Mouse (Mus musculus) heart, embryonic 12.5 days (tissue): Measurements from ENCODE around the gene Ppp2r5b. TPM values are rescaled to one million over a fixed set of nuclear protein-coding genes. Genes with fewer than 3 reads are reported as not detected.

Experiments
- ATAC-seq: fragments of 200-750 bp; cut with Nextera tagmentation; 2 replicates; pipeline ENCODE4 v1.8.0; 2017; ENCODE audit warnings: moderate TSS enrichment, moderate library complexity; ENCODE audit not compliant: insufficient number of reproducible peaks, low FRiP score
- H3K27ac ChIP-seq: fragments of 300-500 bp; sonication (generic); 2 replicates; pipeline ENCODE4 v1.5.1; 2016; ENCODE audit warnings: mild to moderate bottlenecking, moderate library complexity; ENCODE audit not compliant: poor library complexity, severe bottlenecking
- H3K27me3 ChIP-seq: fragments of 300-500 bp; sonication (generic); replicated peaks from 2 replicates; pipeline ENCODE4 v1.6.1; 2016; ENCODE audit warnings: mild to moderate bottlenecking, moderate library complexity
- H3K36me3 ChIP-seq: fragments of 300-500 bp; sonication (generic); 2 replicates; pipeline ENCODE4 v1.6.1; 2016; ENCODE audit warnings: mild to moderate bottlenecking, moderate library complexity
- H3K4me1 ChIP-seq: fragments of 300-500 bp; sonication (generic); replicated peaks from 2 replicates; pipeline ENCODE4 v1.6.1; 2016; ENCODE audit warnings: mild to moderate bottlenecking
- H3K4me2 ChIP-seq: fragments of 300-500 bp; sonication (generic); 2 replicates; pipeline ENCODE4 v1.6.1; 2016; ENCODE audit warnings: mild to moderate bottlenecking, moderate library complexity
- H3K4me3 ChIP-seq: fragments of 300-500 bp; sonication (generic); 2 replicates; pipeline ENCODE4 v1.5.1; 2016; ENCODE audit warnings: mild to moderate bottlenecking
- H3K9ac ChIP-seq: fragments of 300-500 bp; sonication (generic); 2 replicates; pipeline ENCODE4 v1.6.1; 2016; ENCODE audit warnings: mild to moderate bottlenecking, moderate library complexity
- H3K9me3 ChIP-seq: fragments of 300-500 bp; sonication (generic); replicated peaks from 2 replicates; pipeline ENCODE4 v1.6.1; 2016; ENCODE audit warnings: mild to moderate bottlenecking, moderate library complexity
- WGBS: fragments of 180-500 bp; shearing (Covaris S2); methylation state at CpG from one replicate; pipeline ENCODE4 v1.1.7; 2016; 5-methylcytosine and 5-hydroxymethylcytosine counted together
- polyA plus RNA-seq: library from polyadenylated mRNA; unstranded; fragments of >200 nt; fragmentation: Nextera tagmentation; extraction: Ambion mirVana; gene quantifications from 2 replicates; pipeline ENCODE4 v1.2.1, GENCODE M21; 2016

Gene Ppp2r5b
- polyA plus RNA-seq, 1 experiment from 2014 or later, result 31.0 TPM

DNA sequence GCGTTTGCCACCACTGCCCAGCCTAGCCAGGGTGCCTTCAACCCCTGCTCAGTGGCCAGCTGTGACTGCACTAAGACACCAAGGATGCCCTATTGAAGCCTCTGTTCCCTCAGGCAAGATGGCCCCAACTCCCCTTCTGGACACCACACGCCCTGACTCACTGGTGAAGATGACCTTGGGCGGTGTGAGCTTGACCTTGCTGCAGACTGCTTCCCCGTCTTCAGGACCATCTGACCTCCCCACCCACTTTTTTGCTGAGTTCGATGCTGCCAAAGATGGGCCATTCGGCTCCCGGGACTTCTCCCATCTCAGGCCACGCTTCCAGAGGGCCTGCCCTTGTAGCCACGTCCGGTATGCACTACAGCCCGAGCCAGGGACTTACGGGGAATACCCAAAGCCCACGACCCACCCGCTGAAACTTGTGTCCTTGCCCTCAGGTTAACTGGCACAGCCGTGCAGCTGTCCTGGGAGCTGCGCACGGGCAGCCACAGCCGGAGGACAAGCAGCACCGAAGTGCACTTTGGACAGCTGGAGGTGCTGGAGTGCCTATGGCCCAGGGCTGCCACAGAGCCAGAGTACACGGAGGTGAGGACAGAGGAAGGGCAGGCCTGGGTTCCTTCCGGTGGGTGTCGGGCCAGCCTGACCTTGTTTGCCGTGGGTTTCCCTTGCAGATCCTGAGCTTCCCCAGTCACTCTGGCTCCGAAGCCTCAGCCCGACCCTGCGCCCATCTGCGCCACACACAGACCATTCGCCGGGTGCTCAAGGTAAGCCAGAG, 12.0 kb upstream of the Ppp2r5b start:
- H3K9ac ChIP-seq, result no peak overlapping the region
- H3K4me1 ChIP-seq, result peaks cover 1% of the 10 kb centered on the region
- H3K4me3 ChIP-seq, result no peak overlapping the region
- H3K4me2 ChIP-seq, result no peak overlapping the region
- H3K27ac ChIP-seq, result no peak overlapping the region
- H3K9me3 ChIP-seq, result no peaks in the 10 kb centered on the region
- no peak for ATAC-seq
- 87% methylated on average over 29 of the region's 29 CpGs for WGBS
- H3K27me3 ChIP-seq, result no peaks in the 10 kb centered on the region
- H3K36me3 ChIP-seq, result peaks cover 82% of the 10 kb centered on the region

DNA sequence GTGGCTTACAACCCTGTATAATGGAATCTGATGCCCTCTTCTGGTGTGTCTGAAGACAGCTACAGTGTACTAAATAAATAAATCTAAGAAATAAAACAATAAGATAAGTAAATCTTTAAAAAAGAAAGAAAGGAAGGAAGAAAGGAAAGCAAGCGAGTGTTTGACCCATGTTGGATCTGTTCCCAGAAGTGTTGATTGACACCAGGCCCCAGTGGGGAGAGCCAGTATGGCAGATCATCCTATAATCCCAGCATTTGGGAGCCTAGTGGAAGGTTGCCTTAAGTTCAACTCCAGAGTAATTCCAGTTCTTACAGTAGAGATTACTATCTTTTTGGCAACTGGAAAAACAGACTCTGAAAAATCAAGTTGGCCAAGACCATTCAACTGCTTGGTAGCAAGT, 10.1 kb upstream of the Ppp2r5b start:
- Histone ChIP-seq H3K9ac (no peak overlapping the region), H3K9me3 (no peaks in the 10 kb centered on the region), H3K4me1 (peaks cover 9% of the 10 kb centered on the region), H3K4me3 (no peak overlapping the region), H3K27ac (no peak overlapping the region), H3K27me3 (no peaks in the 10 kb centered on the region), H3K36me3 (peaks cover 63% of the 10 kb centered on the region), H3K4me2 (no peak overlapping the region)
- WGBS, result 55% methylated on average over 1 of the region's 1 CpGs
- ATAC-seq, result no peak

DNA sequence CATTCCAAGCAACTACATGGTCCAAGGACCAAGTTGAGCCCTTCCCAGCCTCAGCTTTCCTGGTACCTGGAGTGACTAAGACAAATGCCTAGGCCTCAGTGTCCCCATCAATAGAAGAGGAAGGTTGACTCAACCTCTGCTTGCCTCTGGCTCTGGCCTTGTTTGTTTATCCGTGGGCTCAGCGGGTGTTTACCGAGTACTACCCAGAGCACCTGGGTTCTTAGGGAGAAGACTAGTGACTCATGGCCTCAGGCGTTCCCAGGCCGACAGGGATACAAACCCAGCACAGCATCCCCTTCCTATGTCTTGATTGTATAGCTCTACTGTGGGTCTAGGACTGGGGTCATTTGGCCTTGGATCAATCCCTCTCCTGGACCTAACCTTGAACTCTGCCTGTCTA, 7.6 kb upstream of the Ppp2r5b start:
- Histone ChIP-seq H3K4me2 (no peak overlapping the region), H3K9me3 (no peaks in the 10 kb centered on the region), H3K27ac (no peak overlapping the region), H3K36me3 (peaks cover 44% of the 10 kb centered on the region), H3K9ac (no peak overlapping the region), H3K27me3 (no peaks in the 10 kb centered on the region), H3K4me3 (no peak overlapping the region), H3K4me1 (peaks cover 11% of the 10 kb centered on the region)
- WGBS, result 79% methylated on average over 5 of the region's 5 CpGs
- no peak for ATAC-seq

DNA sequence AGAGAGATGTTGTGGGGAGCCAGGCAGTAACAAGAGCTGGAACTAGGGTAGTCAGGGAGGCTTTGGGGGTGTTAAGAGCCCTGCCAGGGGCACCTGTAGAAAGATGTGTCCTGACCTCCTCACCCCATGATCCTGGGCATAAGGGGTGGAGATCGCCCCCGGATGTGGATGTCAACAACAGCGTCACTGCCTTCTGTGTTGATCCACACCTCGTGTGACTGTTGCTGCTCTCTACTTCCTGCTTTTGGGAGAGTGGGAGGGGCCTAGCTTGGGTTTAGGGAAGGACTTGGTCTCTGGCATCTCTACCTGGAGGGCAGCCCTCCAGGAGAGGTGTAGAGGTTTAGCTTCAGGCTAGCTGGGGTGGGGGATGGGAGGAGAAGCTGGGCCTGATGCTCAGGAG, 6.6 kb upstream of the Ppp2r5b start:
- H3K9ac ChIP-seq, result peak overlapping the region; percentile 95
- peaks cover 11% of the 10 kb centered on the region for H3K4me1 ChIP-seq
- WGBS, result 0% methylated on average over 4 of the region's 4 CpGs
- ATAC-seq, result peak; percentile 5; the same call in 1 of the 2 replicates
- peak overlapping the region; percentile 95 for H3K4me2 ChIP-seq
- peak overlapping the region; percentile 92 for H3K4me3 ChIP-seq
- H3K27me3 ChIP-seq, result no peaks in the 10 kb centered on the region
- H3K27ac ChIP-seq, result peak overlapping the region; percentile 72; the same call in 1 of the 2 replicates
- H3K9me3 ChIP-seq, result no peaks in the 10 kb centered on the region
- H3K36me3 ChIP-seq, result peaks cover 34% of the 10 kb centered on the region

DNA sequence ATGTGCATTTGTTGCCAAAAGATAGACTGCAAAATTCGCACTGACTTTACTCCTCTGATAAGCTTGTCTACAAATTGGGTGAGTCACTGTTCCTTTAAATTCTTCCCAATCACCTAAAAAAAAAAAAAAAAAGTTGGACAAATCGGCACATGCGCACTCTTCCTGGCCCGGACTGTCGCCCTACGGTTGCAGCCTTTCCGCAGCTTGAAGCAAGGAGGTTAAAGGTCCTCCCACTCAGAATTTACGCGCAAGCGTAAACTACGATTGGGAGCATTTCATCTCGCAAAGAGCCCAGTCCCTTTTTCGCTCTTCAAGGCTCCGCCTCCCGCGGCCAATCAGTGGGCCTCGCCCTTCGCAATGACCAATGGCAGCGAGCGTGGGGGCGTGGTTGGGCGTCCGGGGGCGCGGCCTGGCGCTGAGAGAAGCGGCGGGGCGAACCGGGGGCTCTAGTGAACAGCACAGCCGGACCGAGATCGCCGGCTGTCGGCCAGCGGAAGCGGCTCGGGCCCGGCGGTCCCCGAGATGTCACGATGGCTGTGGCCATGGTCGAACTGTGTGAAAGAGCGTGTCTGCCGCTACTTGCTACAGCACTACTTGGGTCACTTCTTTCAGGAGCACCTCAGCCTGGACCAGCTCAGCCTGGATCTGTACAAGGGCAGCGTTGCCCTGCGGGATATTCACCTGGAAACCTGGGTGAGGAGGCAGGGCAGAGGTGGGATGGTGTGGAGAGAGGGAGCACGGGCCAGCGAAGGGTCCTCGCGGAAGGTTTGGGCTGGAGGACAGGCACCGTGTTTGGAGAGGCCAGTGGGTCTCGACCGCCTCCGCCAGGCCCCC, 5.8 kb upstream of the Ppp2r5b start, which contains the start of gene Atg2a:
Gene Atg2a (plus strand): TSS at position 395 of the 834 bp plus-strand sequence.
- H3K4me3 ChIP-seq, result peak within 1 kb of the TSS; percentile 92
- H3K9ac ChIP-seq, result peak within 1 kb of the TSS; percentile 95
- peaks cover 12% of the 10 kb centered on the region for H3K4me1 ChIP-seq
- WGBS, result under 1% methylated on average over 55 of the region's 55 CpGs
- H3K36me3 ChIP-seq, result peaks cover 26% of the 10 kb centered on the region
- H3K27me3 ChIP-seq, result no peaks in the 10 kb centered on the region
- no peaks in the 10 kb centered on the region for H3K9me3 ChIP-seq
- ATAC-seq, result peak; percentile 91
- H3K27ac ChIP-seq, result peak within 1 kb of the TSS; percentile 72
- peak within 1 kb of the TSS; percentile 95 for H3K4me2 ChIP-seq

DNA sequence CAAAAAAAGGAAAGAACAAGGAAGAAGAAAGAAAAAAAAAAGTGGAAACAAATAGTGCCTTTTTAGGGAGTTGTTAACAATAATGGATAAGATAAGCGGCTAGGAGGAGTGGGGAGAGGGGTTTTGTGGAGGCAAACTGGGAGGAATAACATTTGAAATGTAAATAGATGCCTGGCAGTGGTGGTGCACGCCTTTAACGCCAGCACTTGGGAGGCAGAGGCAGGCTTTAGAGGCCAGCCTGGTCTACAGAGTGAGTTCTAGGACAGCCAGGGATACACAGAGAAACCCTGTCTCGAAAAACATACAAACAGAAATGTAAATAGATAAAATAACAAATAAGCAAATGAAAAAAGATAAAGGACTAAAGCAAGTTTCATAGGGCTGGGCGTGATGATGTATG, 5.1 kb upstream of the Ppp2r5b start:
- Histone ChIP-seq H3K36me3 (peaks cover 19% of the 10 kb centered on the region), H3K4me2 (peak overlapping the region; percentile 95; the same call in 1 of the 2 replicates), H3K4me1 (peaks cover 14% of the 10 kb centered on the region), H3K9me3 (no peaks in the 10 kb centered on the region), H3K27me3 (no peaks in the 10 kb centered on the region), H3K27ac (no peak overlapping the region), H3K4me3 (0 out of 2 replicates have a peak overlapping the region, but pooled peaks have one; percentile 92), H3K9ac (no peak overlapping the region)
- no peak for ATAC-seq
- WGBS, result 27% methylated on average over 5 of the region's 5 CpGs

DNA sequence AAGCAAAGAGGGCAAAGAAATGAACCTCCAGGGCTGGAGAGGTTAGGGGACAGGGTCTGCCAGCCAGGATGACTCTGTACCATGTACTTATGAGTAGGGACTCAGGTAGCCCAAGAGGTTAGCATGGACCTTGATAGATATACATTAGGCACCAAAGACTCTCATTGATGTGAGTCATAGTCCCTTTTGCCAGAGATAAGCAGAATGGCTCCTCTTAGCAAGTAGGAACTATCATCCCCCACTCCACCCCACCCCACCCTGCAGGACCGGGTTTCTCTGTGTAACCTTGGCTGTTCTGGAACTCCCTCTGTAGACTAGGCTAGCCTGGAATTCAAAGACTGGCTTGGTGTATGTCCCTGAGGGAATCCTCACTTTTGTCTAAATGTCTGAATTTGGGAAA, 4.5 kb upstream of the Ppp2r5b start:
- no peaks in the 10 kb centered on the region for H3K9me3 ChIP-seq
- ATAC-seq, result no peak
- no peak overlapping the region for H3K9ac ChIP-seq
- no peak overlapping the region for H3K4me2 ChIP-seq
- H3K4me3 ChIP-seq, result no peak overlapping the region
- WGBS, result 25% methylated on average over 1 of the region's 1 CpGs
- H3K4me1 ChIP-seq, result peaks cover 15% of the 10 kb centered on the region
- no peak overlapping the region for H3K27ac ChIP-seq
- no peaks in the 10 kb centered on the region for H3K27me3 ChIP-seq
- peaks cover 13% of the 10 kb centered on the region for H3K36me3 ChIP-seq

DNA sequence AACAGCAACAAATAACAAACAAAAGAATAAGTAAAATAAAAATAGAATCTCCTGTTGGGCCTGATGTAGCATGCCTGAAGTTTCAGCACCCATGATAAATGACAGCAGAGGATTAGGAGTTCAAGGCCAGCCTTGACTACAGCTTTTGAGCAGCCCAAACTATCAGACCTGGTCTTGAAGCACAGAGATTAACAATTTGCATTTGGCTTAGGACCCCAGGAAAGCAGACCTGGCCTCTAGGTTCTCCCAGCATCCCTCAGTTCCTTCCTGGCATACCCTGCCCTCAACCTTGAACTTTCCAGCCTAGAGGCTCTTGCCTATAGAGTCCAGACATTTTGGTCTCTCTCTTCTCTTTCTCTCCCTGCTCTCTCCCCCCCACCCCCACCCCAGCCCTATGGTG, 3.1 kb upstream of the Ppp2r5b start:
- H3K36me3 ChIP-seq, result peaks cover under 1% of the 10 kb centered on the region; the same call in 1 of the 2 replicates
- H3K4me1 ChIP-seq, result peaks cover 29% of the 10 kb centered on the region
- no peak overlapping the region for H3K9ac ChIP-seq
- H3K4me2 ChIP-seq, result no peak overlapping the region
- no peak for ATAC-seq
- no peaks in the 10 kb centered on the region for H3K9me3 ChIP-seq
- no peak overlapping the region for H3K4me3 ChIP-seq
- H3K27ac ChIP-seq, result no peak overlapping the region
- no peaks in the 10 kb centered on the region for H3K27me3 ChIP-seq

DNA sequence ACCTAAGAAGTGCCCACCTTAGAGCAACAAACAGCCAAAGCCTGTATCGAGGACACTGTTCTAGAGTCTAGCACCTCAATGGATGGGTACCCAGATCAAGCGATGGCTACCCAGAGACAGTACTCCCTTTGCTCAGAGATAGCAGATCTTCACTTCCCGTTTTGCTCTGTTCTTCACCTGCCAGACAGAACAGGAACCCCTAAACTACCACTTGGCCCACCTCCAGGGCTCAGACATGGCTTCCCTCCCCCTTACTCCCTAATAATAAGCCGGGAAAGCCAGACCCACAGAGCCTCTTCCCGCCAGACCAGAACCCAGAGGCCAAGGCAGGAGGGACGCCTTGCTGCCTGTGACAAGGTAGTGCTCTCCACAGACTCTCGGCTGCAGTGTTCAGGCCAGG, 1.2 kb upstream of the Ppp2r5b start:
- no peaks in the 10 kb centered on the region for H3K27me3 ChIP-seq
- no peaks in the 10 kb centered on the region for H3K9me3 ChIP-seq
- no peak overlapping the region for H3K4me3 ChIP-seq
- no peak for ATAC-seq
- H3K9ac ChIP-seq, result no peak overlapping the region
- H3K4me2 ChIP-seq, result no peak overlapping the region
- H3K36me3 ChIP-seq, result peaks cover 18% of the 10 kb centered on the region
- 71% methylated on average over 7 of the region's 7 CpGs for WGBS
- H3K4me1 ChIP-seq, result peaks cover 23% of the 10 kb centered on the region
- no peak overlapping the region for H3K27ac ChIP-seq

DNA sequence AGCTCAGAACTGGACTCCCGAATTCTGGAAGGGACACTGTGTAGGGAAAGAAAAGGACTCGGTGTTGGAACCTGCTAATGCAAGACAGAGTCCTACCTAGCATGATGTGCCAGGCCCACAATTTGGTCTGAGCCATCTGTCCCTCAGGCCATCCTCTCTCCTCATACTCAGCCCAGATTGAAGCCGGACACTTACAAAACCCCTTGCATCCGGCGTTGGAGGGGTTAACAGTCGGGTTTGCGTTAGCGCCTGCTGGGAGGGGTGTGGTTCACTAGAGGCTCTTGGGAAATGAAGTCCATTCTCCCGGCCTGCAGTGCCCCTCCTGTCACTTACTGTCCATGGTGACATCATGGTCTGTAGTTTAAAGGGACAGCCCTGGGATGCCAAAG, 375 bp upstream of the Ppp2r5b start:
- peak overlapping the region; percentile 94 for H3K4me2 ChIP-seq
- peak; percentile 93 for ATAC-seq
- no peaks in the 10 kb centered on the region for H3K9me3 ChIP-seq
- peaks cover 26% of the 10 kb centered on the region for H3K36me3 ChIP-seq
- H3K4me3 ChIP-seq, result peak overlapping the region; percentile 93
- H3K9ac ChIP-seq, result peak overlapping the region; percentile 89
- no peaks in the 10 kb centered on the region for H3K27me3 ChIP-seq
- peak overlapping the region; percentile 96 for H3K27ac ChIP-seq
- WGBS, result under 1% methylated on average over 9 of the region's 9 CpGs
- peaks cover 23% of the 10 kb centered on the region for H3K4me1 ChIP-seq

DNA sequence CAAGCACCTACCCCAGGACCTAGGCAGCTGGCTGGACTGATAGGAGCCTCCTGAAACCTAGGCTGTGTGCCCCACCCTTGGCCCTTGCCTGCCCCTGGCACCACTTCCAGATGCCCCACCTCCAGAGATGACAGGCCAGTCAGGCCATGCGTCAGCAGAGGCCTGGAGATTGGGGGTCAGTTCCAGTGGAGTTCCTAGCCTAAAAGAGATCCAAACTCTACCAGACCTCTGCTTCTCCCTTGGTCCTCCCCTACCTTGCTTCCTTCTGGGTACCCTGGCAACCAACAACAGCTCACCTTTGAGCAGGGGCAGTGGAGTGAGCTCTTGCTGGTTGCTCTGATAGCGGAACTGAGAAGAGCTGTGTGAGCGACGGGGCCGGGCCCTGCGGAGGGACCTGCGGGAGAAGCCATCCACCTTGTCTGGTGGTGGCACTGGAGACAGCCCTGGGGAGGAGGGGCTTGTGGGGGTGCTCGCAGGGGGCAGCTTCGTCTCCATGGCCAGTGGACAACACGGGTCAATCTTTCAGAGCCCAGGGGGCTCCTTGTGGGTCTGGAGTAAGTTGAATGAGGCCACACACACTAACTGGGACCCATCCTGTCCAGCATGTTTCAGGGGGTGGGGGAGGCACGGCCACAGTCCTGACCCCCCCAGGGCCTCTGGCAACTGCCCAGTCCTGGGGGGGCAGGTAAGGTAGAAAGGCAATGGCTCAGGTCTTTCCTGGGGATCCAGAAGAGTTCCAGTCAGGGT, 1.2 kb downstream of the Ppp2r5b start:
- peaks cover 42% of the 10 kb centered on the region for H3K36me3 ChIP-seq
- H3K4me2 ChIP-seq, result peak overlapping the region; percentile 94
- H3K9ac ChIP-seq, result peak overlapping the region; percentile 89
- peak overlapping the region; percentile 93 for H3K4me3 ChIP-seq
- no peak overlapping the region for H3K27ac ChIP-seq
- H3K9me3 ChIP-seq, result no peaks in the 10 kb centered on the region
- H3K4me1 ChIP-seq, result peaks cover 20% of the 10 kb centered on the region
- WGBS, result 61% methylated on average over 11 of the region's 11 CpGs
- no peaks in the 10 kb centered on the region for H3K27me3 ChIP-seq
- ATAC-seq, result no peak
